Mouse (Mus musculus) cortical plate, adult 2 months (tissue): ENCODE measurements around the gene Fat3.

Experiments used
- CTCF ChIP-seq: fragments of 200-500 bp; IDR thresholded peaks from 2 replicates; pipeline ENCODE4 v1.5.1; 2011; ENCODE audit warnings: mild to moderate bottlenecking, control low read depth, low read length; ENCODE audit not compliant: insufficient read depth; ENCODE audit errors: extremely low read depth
- POLR2A ChIP-seq: fragments of 200-500 bp; IDR thresholded peaks from 2 replicates; pipeline ENCODE4 v1.6.1; 2011; ENCODE audit warnings: mild to moderate bottlenecking, low read length, control low read depth; ENCODE audit not compliant: insufficient read depth; ENCODE audit errors: extremely low read depth

- TF ChIP-seq POLR2A (no peak), CTCF (no peak)
These were observed 620.3 kb downstream of the Fat3 start for GRCm38 (mm10) chr9:15880754-15881153.
